Mouse (Mus musculus) forebrain, embryonic 13.5 days (tissue): ENCODE data around the gene Fbn1. TPM values are rescaled to one million over a fixed set of nuclear protein-coding genes. Genes with fewer than 3 reads are reported as not detected.
"Not testable (repeated sequence)": the region's sequence is repeated elsewhere in the genome, so short reads cannot be mapped to it uniquely, and the experiment has no call there.

Experiments
- ATAC-seq: fragments of 200-750 bp; cut with Nextera tagmentation; 2 replicates; pipeline ENCODE4 v1.8.0; 2017
- H3K27ac ChIP-seq: fragments of 300-500 bp; sonication (generic); 2 replicates; pipeline ENCODE4 v1.5.1; 2015; ENCODE audit warnings: inconsistent platforms, mild to moderate bottlenecking, moderate library complexity
- H3K27me3 ChIP-seq: fragments of 300-500 bp; sonication (generic); 2 replicates; pipeline ENCODE4 v1.6.1; 2015; ENCODE audit warnings: mild to moderate bottlenecking, inconsistent platforms
- H3K36me3 ChIP-seq: fragments of 300-500 bp; sonication (generic); 2 replicates; pipeline ENCODE4 v1.6.1; 2015; ENCODE audit warnings: mild to moderate bottlenecking, inconsistent platforms; ENCODE audit not compliant: poor library complexity, severe bottlenecking
- H3K4me1 ChIP-seq: fragments of 300-500 bp; sonication (generic); 2 replicates; pipeline ENCODE4 v1.6.1; 2015; ENCODE audit warnings: inconsistent platforms
- H3K4me2 ChIP-seq: fragments of 300-500 bp; sonication (generic); 2 replicates; pipeline ENCODE4 v1.6.1; 2015; ENCODE audit warnings: inconsistent platforms, mild to moderate bottlenecking, moderate library complexity
- H3K4me3 ChIP-seq: fragments of 300-500 bp; sonication (generic); 2 replicates; pipeline ENCODE4 v1.5.1; 2015; ENCODE audit warnings: mild to moderate bottlenecking, inconsistent platforms
- H3K9ac ChIP-seq: fragments of 300-500 bp; sonication (generic); 2 replicates; pipeline ENCODE4 v1.6.1; 2015; ENCODE audit warnings: mild to moderate bottlenecking, inconsistent platforms
- H3K9me3 ChIP-seq: fragments of 300-500 bp; sonication (generic); replicated peaks from 2 replicates; pipeline ENCODE4 v1.6.1; 2016; ENCODE audit warnings: inconsistent platforms
- WGBS: fragments of 180-500 bp; shearing (Covaris S2); methylation state at CpG from one replicate; pipeline ENCODE4 v1.1.7; 2015; 5-methylcytosine and 5-hydroxymethylcytosine counted together
- polyA plus RNA-seq: library from polyadenylated mRNA; unstranded; fragments of >200 nt; fragmentation: Nextera tagmentation; extraction: Ambion mirVana; gene quantifications from 2 replicates; pipeline ENCODE4 v1.2.1, GENCODE M21; 2015

Gene Fbn1
- polyA plus RNA-seq, 1 experiment from 2014 or later = 1.8 TPM

- no peaks in the 10 kb centered on the region for H3K4me1 ChIP-seq
- H3K4me2 ChIP-seq = no peak overlapping the region
- no peaks in the 10 kb centered on the region for H3K9me3 ChIP-seq
- H3K27ac ChIP-seq = no peak overlapping the region
- ATAC-seq = no peak
- no peak overlapping the region for H3K9ac ChIP-seq
- 87% methylated on average over 5 of the region's 5 CpGs for WGBS
- H3K36me3 ChIP-seq = no peaks in the 10 kb centered on the region
- no peaks in the 10 kb centered on the region for H3K27me3 ChIP-seq
- H3K4me3 ChIP-seq = no peak overlapping the region
Observed at GRCm38 (mm10) chr2:125293969-125294491, 213.8 kb downstream of the Fbn1 start.

DNA sequence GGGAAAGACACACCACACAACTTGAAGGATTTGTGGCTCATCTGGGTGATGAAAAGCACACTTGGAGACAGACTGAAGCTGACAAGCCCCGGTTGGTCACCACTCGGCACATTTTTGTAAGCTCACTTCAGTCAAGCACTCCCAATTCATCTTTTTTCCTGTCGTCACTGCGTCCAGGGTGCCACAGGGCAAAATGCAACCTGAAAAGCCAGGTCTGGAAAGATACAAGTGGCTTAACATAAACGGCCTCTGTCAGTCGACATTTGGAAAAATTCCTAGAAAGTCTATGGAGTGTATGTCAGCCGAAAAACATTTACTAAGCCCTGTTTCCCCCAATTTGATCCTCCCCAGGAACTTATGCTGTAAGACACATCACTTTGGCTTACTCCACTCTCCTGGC is 215.2 kb downstream of the Fbn1 start:
- Histone ChIP-seq H3K27me3 (no peaks in the 10 kb centered on the region), H3K4me1 (no peaks in the 10 kb centered on the region), H3K36me3 (no peaks in the 10 kb centered on the region), H3K4me3 (no peak overlapping the region), H3K9me3 (no peaks in the 10 kb centered on the region), H3K9ac (no peak overlapping the region), H3K27ac (no peak overlapping the region), H3K4me2 (no peak overlapping the region)
- whole genome bisulfite sequencing = 91% methylated on average over 7 of the region's 7 CpGs
- ATAC-seq = no peak

GRCm38 (mm10) chr2:125291101-125291500 is 216.7 kb downstream of the Fbn1 start:
- Histone ChIP-seq H3K27me3 (no peaks in the 10 kb centered on the region), H3K27ac (no peak overlapping the region), H3K9me3 (no peaks in the 10 kb centered on the region), H3K4me3 (no peak overlapping the region), H3K9ac (no peak overlapping the region), H3K36me3 (no peaks in the 10 kb centered on the region), H3K4me2 (no peak overlapping the region), H3K4me1 (no peaks in the 10 kb centered on the region)
- ATAC-seq = no peak
- WGBS = 72% methylated on average over 1 of the region's 1 CpGs

DNA sequence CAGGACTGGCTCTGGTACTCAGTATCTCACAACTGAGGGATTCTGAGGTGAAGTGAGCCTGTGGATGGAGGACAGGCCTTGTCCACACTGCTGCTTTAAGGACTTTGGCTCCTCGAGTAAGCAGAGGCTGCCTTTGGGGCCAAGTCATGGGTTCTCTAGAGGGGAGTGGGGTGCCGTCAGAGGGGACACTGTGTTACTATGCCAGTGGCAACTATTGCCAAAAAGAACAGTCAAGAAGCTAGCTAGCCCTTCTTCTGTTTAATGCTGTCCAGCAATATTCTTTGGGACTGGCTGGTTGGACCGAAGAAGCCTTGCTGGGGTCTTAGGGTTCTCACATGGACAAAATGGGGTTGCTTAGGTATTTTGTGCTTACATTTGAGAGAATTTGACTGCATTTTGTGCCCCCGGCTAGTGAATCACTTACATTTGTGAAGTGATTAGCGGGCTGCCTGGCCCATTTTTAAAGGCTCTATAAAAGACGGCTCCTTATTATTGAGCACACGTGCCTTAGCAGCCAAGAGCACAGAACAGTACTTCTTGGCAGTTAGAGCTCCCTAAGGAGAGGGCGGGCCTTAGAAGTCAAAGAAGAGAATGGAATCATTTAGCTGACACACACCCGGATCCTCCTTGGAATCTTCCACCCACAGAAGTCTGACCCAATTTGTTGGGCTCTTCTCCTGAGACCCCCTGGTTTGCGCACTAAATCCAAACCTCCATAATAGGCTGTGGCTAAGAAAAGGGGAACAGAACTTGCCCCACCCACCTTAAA is 217.4 kb downstream of the Fbn1 start:
- Histone ChIP-seq H3K4me3 (no peak overlapping the region), H3K9me3 (no peaks in the 10 kb centered on the region), H3K4me2 (no peak overlapping the region), H3K4me1 (no peaks in the 10 kb centered on the region), H3K27ac (no peak overlapping the region), H3K27me3 (no peaks in the 10 kb centered on the region), H3K36me3 (no peaks in the 10 kb centered on the region), H3K9ac (no peak overlapping the region)
- 56% methylated on average over 10 of the region's 10 CpGs for WGBS
- no peak for ATAC-seq

DNA sequence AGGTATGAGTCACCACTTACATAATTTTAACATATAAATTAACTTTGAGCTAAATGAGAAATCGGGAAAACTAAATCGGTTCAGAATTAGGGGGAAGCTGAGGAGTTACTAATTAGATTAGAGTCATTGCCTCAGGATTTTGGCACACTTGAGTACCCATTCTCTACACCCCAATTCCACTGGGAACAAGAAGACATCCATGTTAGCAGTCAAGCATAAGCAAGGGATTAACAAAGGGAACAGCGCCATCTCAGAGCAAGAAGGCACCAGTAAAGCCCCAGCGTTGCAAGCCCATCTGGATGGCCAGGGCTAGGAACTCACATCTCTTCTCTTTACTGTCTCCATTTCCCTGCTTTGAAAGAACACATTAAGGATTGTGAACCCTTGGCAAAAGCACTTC is 222.0 kb downstream of the Fbn1 start:
- Histone ChIP-seq H3K9ac (no peak overlapping the region), H3K4me1 (no peaks in the 10 kb centered on the region), H3K27ac (no peak overlapping the region), H3K36me3 (no peaks in the 10 kb centered on the region), H3K4me3 (no peak overlapping the region), H3K9me3 (no peaks in the 10 kb centered on the region), H3K4me2 (no peak overlapping the region), H3K27me3 (no peaks in the 10 kb centered on the region)
- WGBS = 57% methylated on average over 4 of the region's 4 CpGs
- ATAC-seq = no peak

DNA sequence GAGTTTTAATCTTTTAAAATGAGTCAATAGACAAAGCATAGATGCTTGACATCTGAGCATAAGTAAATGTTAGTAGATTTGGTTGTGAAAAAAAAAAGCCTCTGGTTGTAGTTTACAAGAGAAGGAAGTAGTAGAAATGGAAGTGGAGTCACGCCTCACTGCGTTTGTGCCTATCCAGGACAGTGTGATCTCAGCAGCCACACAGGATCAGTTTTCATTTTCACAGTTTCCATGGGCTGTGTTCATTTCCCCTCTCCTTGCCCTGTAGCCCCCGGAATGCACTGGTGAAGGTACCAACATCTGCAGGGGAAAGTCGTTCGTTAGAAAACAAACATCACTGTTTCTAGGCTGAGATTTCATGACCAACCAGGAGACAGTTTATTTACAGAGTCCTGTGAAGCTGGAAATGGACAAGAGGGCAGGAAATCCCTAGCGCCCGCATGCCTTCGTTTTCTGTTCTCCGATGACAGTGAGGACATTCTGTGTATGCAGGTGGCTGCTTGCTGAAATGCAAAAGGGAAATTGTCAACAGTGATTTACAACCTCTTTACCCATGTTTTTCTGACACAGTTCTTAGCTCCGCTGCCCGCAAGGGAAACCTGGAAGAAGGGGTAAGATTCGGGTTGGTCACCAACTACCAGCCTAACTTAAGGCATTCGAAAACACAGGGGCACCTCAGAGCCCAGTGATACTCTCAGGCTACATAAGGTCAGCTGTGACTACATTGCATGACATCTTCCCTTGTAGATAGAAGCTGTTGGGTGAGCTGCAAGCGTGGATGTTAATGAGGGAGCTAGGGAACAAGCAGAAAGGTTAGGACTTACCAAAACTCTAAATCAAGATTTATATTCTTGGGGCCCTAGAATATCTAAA is 225.2 kb downstream of the Fbn1 start:
- Histone ChIP-seq H3K36me3 (no peaks in the 10 kb centered on the region), H3K27ac (no peak overlapping the region), H3K9me3 (no peaks in the 10 kb centered on the region), H3K4me2 (no peak overlapping the region), H3K27me3 (no peaks in the 10 kb centered on the region), H3K4me1 (no peaks in the 10 kb centered on the region), H3K4me3 (no peak overlapping the region), H3K9ac (no peak overlapping the region)
- ATAC-seq = no peak
- WGBS = 83% methylated on average over 14 of the region's 14 CpGs

GRCm38 (mm10) chr2:125279995-125280394 is 227.8 kb downstream of the Fbn1 start:
- H3K36me3 ChIP-seq, ATAC-seq, H3K4me3 ChIP-seq, H3K4me2 ChIP-seq, H3K9ac ChIP-seq, H3K9me3 ChIP-seq, H3K4me1 ChIP-seq, H3K27ac ChIP-seq, H3K27me3 ChIP-seq: not testable (repeated sequence)
- WGBS = 85% methylated on average over 9 of the region's 9 CpGs

DNA sequence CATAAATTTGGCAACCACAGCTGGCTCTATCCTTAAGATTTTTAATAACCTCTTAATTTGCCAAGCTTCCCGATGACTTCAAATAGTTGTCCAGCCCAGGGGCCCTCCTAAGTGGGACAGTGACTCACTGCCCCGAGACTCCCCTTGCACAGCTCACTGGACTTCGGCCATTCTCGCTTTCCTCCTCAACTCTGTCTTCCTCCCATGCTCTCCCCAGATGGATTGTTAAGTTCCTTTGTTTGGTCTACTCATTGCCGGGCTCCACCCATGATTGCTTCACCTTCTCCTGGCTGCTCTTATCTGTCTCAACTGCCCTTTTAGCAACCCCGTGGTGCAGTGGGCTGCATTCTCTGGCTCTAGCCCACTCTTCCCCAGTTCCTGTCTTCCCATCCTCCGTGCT is 229.3 kb downstream of the Fbn1 start:
- no peak for ATAC-seq
- Histone ChIP-seq H3K27ac (no peak overlapping the region), H3K4me1 (no peaks in the 10 kb centered on the region), H3K27me3 (no peaks in the 10 kb centered on the region), H3K36me3 (no peaks in the 10 kb centered on the region), H3K9ac (no peak overlapping the region), H3K4me3 (no peak overlapping the region), H3K4me2 (no peak overlapping the region), H3K9me3 (no peaks in the 10 kb centered on the region)
- 82% methylated on average over 7 of the region's 7 CpGs for WGBS

DNA sequence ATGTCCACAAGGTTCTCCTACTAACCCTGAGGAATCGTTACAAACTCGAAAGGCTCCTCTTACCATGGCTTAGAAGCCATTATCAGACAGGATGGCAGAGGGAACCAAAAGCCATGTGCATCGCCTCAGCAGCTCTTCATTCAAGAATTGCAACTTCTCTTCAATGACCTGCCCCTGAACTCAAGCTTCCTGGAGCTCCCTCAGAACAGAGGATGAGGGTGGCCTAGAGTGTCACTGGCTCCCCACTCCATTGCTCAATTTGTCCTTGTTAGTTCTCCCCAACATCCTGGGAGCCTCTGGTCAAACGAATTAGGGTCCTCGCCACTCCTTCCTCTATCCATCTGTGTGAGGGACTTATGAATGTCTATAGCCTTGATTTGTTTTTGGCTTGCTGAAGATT is 231.1 kb downstream of the Fbn1 start:
- no peak for ATAC-seq
- no peak overlapping the region for H3K9ac ChIP-seq
- no peaks in the 10 kb centered on the region for H3K27me3 ChIP-seq
- no peaks in the 10 kb centered on the region for H3K9me3 ChIP-seq
- no peak overlapping the region for H3K4me2 ChIP-seq
- 87% methylated on average over 5 of the region's 5 CpGs for WGBS
- H3K27ac ChIP-seq = no peak overlapping the region
- H3K4me3 ChIP-seq = no peak overlapping the region
- H3K4me1 ChIP-seq = no peaks in the 10 kb centered on the region
- H3K36me3 ChIP-seq = no peaks in the 10 kb centered on the region

- no peaks in the 10 kb centered on the region for H3K27me3 ChIP-seq
- H3K9me3 ChIP-seq = no peaks in the 10 kb centered on the region
- H3K27ac ChIP-seq = no peak overlapping the region
- no peaks in the 10 kb centered on the region for H3K36me3 ChIP-seq
- no peak overlapping the region for H3K4me3 ChIP-seq
- no peak for ATAC-seq
- H3K4me2 ChIP-seq = no peak overlapping the region
- no peak overlapping the region for H3K9ac ChIP-seq
- H3K4me1 ChIP-seq = no peaks in the 10 kb centered on the region
- 58% methylated on average over 5 of the region's 5 CpGs for WGBS
Observed at GRCm38 (mm10) chr2:125275617-125276016, 232.2 kb downstream of the Fbn1 start.

DNA sequence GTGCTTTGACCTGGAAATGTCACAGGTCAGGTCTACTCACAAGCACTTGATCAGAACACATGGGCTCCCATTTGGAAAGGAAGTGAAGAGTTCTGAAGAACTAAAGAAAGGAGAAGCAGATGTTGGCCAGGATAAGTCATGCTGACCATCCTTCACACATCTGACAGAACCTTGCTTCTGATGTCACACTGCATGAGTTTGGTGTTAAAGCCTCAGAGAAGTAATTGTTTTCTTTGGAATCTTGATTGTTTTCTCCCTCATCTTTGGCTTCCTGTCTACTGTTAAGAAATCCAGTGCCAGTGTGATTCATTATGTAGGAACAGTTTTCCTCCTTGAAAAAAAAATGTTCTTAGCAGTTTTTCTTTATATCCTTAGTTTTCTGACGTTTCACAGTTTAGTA is 238.9 kb downstream of the Fbn1 start:
- WGBS = 80% methylated on average over 1 of the region's 1 CpGs
- H3K4me2 ChIP-seq = no peak overlapping the region

DNA sequence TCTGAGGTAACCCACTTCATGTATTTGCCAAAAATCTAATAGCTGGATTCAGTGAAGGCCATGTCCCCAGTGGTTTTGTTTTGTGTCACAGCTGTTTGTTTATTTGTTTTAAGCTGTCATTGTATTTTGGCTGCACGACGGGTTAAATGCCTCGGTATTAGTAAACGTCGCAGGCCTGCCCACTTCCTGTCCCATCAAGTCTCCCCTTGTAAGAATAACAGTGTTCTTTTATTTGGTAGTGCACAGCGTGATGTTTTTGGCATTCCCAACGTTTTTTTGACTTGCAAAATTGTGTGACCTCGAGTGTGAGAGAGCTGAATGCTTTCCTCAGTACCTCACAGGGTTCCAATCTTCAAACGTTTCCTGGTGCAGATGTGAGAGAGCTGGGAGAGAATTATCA is 244.0 kb downstream of the Fbn1 start:
- Histone ChIP-seq H3K9me3 (no peaks in the 10 kb centered on the region), H3K4me3 (no peak overlapping the region), H3K4me1 (0 out of 2 replicates have a peak, but pooled peaks cover 4% of the 10 kb centered on the region), H3K4me2 (no peak overlapping the region), H3K27me3 (no peaks in the 10 kb centered on the region), H3K36me3 (peaks cover 3% of the 10 kb centered on the region), H3K27ac (no peak overlapping the region), H3K9ac (no peak overlapping the region)
- WGBS = 32% methylated on average over 9 of the region's 9 CpGs
- ATAC-seq = no peak

More for the DNA sequence above, 238.9 kb downstream of the Fbn1 start:
- no peak overlapping the region for H3K4me3 ChIP-seq
- H3K27me3 ChIP-seq = no peaks in the 10 kb centered on the region
- no peak overlapping the region for H3K27ac ChIP-seq
- H3K9ac ChIP-seq = no peak overlapping the region
- ATAC-seq = no peak
- H3K9me3 ChIP-seq = no peaks in the 10 kb centered on the region
- H3K36me3 ChIP-seq = no peaks in the 10 kb centered on the region
- 0 out of 2 replicates have a peak, but pooled peaks cover 2% of the 10 kb centered on the region for H3K4me1 ChIP-seq
